Mouse (Mus musculus): ENCODE measurements around the gene Lpp. TPM values are rescaled to one million over a fixed set of nuclear protein-coding genes. Genes with fewer than 3 reads are reported as not detected.

Lpp gene
- 42.6 and 49.5 TPM in 2 replicates for polyA plus RNA-seq (2015; fragmentation: Nextera tagmentation; extraction: Ambion mirVana)

- peak within 1 kb of the TSS; percentile 97 for H3K9ac ChIP-seq
- H3K9me3 ChIP-seq (replicated peaks) = no peaks in the 10 kb centered on the region
- H3K4me1 ChIP-seq (replicated peaks) = peaks cover 45% of the 10 kb centered on the region
- peak within 1 kb of the TSS; percentile 99 for H3K27ac ChIP-seq
- 2% methylated on average over 42 of the region's 42 CpGs for WGBS
- peak; percentile 88 for ATAC-seq (replicated peaks; ENCODE audit: insufficient number of reproducible peaks, insufficient read depth, low FRiP score, low read depth)
- H3K36me3 ChIP-seq = no peaks in the 10 kb centered on the region
- peak within 1 kb of the TSS; percentile 81 for H3K4me2 ChIP-seq
- no peaks in the 10 kb centered on the region for H3K27me3 ChIP-seq
- H3K4me3 ChIP-seq = peak within 1 kb of the TSS; percentile 96
Observed at GRCm38 (mm10) chr16:24392651-24393555, at the start of gene Lpp. Lpp (plus strand) TSS chr16:24393507.

GRCm38 (mm10) chr16:24347582-24348411, 45.5 kb upstream of the Lpp start:
- Histone ChIP-seq H3K4me1 (replicated peaks) (peaks cover 18% of the 10 kb centered on the region), H3K9me3 (replicated peaks) (no peaks in the 10 kb centered on the region), H3K9ac (peak overlapping the region; percentile 19; the same call in 1 of the 2 replicates), H3K27ac (peak overlapping the region; percentile 80), H3K4me3 (peak overlapping the region; percentile 24), H3K4me2 (peak overlapping the region; percentile 56), H3K36me3 (no peaks in the 10 kb centered on the region), H3K27me3 (no peaks in the 10 kb centered on the region)
- 36% methylated on average over 21 of the region's 21 CpGs for WGBS
- ATAC-seq (replicated peaks; ENCODE audit: insufficient number of reproducible peaks, insufficient read depth, low FRiP score, low read depth) = peak; percentile 70

GRCm38 (mm10) chr16:24350306-24350705, 43.0 kb upstream of the Lpp start:
- Histone ChIP-seq H3K36me3 (no peaks in the 10 kb centered on the region), H3K27me3 (no peaks in the 10 kb centered on the region), H3K27ac (no peak overlapping the region), H3K9me3 (replicated peaks) (no peaks in the 10 kb centered on the region), H3K9ac (no peak overlapping the region), H3K4me3 (no peak overlapping the region), H3K4me2 (no peak overlapping the region), H3K4me1 (replicated peaks) (peaks cover 25% of the 10 kb centered on the region)
- WGBS = 67% methylated on average over 6 of the region's 6 CpGs
- ATAC-seq (replicated peaks; ENCODE audit: insufficient number of reproducible peaks, insufficient read depth, low FRiP score, low read depth) = no peak

- no peak for ATAC-seq (replicated peaks; ENCODE audit: insufficient number of reproducible peaks, insufficient read depth, low FRiP score, low read depth)
- no peaks in the 10 kb centered on the region for H3K36me3 ChIP-seq
- H3K4me2 ChIP-seq = no peak overlapping the region
- no peak overlapping the region for H3K9ac ChIP-seq
- no peak overlapping the region for H3K27ac ChIP-seq
- no peak overlapping the region for H3K4me3 ChIP-seq
- H3K27me3 ChIP-seq = no peaks in the 10 kb centered on the region
- WGBS = 76% methylated on average over 6 of the region's 6 CpGs
- H3K9me3 ChIP-seq (replicated peaks) = no peaks in the 10 kb centered on the region
- peaks cover 25% of the 10 kb centered on the region for H3K4me1 ChIP-seq (replicated peaks)
Observed at GRCm38 (mm10) chr16:24350751-24351150, 42.6 kb upstream of the Lpp start.

- H3K27ac ChIP-seq = no peak overlapping the region
- H3K9ac ChIP-seq = no peak overlapping the region
- no peak overlapping the region for H3K4me3 ChIP-seq
- 100% methylated on average over 1 of the region's 1 CpGs for WGBS
- H3K9me3 ChIP-seq (replicated peaks) = no peaks in the 10 kb centered on the region
- ATAC-seq (replicated peaks; ENCODE audit: insufficient number of reproducible peaks, insufficient read depth, low FRiP score, low read depth) = no peak
- no peak overlapping the region for H3K4me2 ChIP-seq
- no peaks in the 10 kb centered on the region for H3K36me3 ChIP-seq
- H3K4me1 ChIP-seq (replicated peaks) = peaks cover 25% of the 10 kb centered on the region
- H3K27me3 ChIP-seq = no peaks in the 10 kb centered on the region
Observed at GRCm38 (mm10) chr16:24351811-24352210, 41.5 kb upstream of the Lpp start.

GRCm38 (mm10) chr16:24353816-24354215, 39.5 kb upstream of the Lpp start:
- Histone ChIP-seq H3K9me3 (replicated peaks) (no peaks in the 10 kb centered on the region), H3K27me3 (no peaks in the 10 kb centered on the region), H3K36me3 (no peaks in the 10 kb centered on the region), H3K27ac (no peak overlapping the region), H3K9ac (no peak overlapping the region), H3K4me3 (no peak overlapping the region), H3K4me2 (no peak overlapping the region), H3K4me1 (replicated peaks) (peaks cover 9% of the 10 kb centered on the region)
- 18% methylated on average over 3 of the region's 3 CpGs for WGBS
- no peak for ATAC-seq (replicated peaks; ENCODE audit: insufficient number of reproducible peaks, insufficient read depth, low FRiP score, low read depth)

GRCm38 (mm10) chr16:24361667-24362066, 31.6 kb upstream of the Lpp start:
- WGBS = 97% methylated on average over 1 of the region's 1 CpGs
- Histone ChIP-seq H3K27ac (no peak overlapping the region), H3K4me1 (replicated peaks) (no peaks in the 10 kb centered on the region), H3K27me3 (no peaks in the 10 kb centered on the region), H3K36me3 (no peaks in the 10 kb centered on the region), H3K9ac (no peak overlapping the region), H3K4me2 (no peak overlapping the region), H3K4me3 (no peak overlapping the region), H3K9me3 (replicated peaks) (no peaks in the 10 kb centered on the region)
- ATAC-seq (replicated peaks; ENCODE audit: insufficient number of reproducible peaks, insufficient read depth, low FRiP score, low read depth) = no peak

- H3K27me3 ChIP-seq = no peaks in the 10 kb centered on the region
- H3K9me3 ChIP-seq (replicated peaks) = no peaks in the 10 kb centered on the region
- H3K36me3 ChIP-seq = no peaks in the 10 kb centered on the region
- H3K27ac ChIP-seq = no peak overlapping the region
- H3K4me2 ChIP-seq = no peak overlapping the region
- 53% methylated on average over 7 of the region's 7 CpGs for WGBS
- no peak overlapping the region for H3K9ac ChIP-seq
- ATAC-seq (replicated peaks; ENCODE audit: insufficient number of reproducible peaks, insufficient read depth, low FRiP score, low read depth) = no peak
- no peak overlapping the region for H3K4me3 ChIP-seq
- H3K4me1 ChIP-seq (replicated peaks) = peaks cover 8% of the 10 kb centered on the region; the same call in 1 of the 2 replicates
Observed at GRCm38 (mm10) chr16:24364030-24364687, 29.1 kb upstream of the Lpp start.

GRCm38 (mm10) chr16:24365900-24366299, 27.4 kb upstream of the Lpp start:
- Histone ChIP-seq H3K27me3 (no peaks in the 10 kb centered on the region), H3K9ac (no peak overlapping the region), H3K36me3 (no peaks in the 10 kb centered on the region), H3K4me2 (no peak overlapping the region), H3K27ac (no peak overlapping the region), H3K4me1 (replicated peaks) (peaks cover 8% of the 10 kb centered on the region; the same call in 1 of the 2 replicates), H3K4me3 (no peak overlapping the region), H3K9me3 (replicated peaks) (no peaks in the 10 kb centered on the region)
- WGBS = 86% methylated on average over 4 of the region's 4 CpGs
- ATAC-seq (replicated peaks; ENCODE audit: insufficient number of reproducible peaks, insufficient read depth, low FRiP score, low read depth) = no peak

- no peak overlapping the region for H3K27ac ChIP-seq
- no peaks in the 10 kb centered on the region for H3K9me3 ChIP-seq (replicated peaks)
- 0 out of 2 replicates have a peak overlapping the region, but pooled peaks have one; percentile 5 for H3K4me2 ChIP-seq
- no peak overlapping the region for H3K9ac ChIP-seq
- WGBS = 27% methylated on average over 6 of the region's 6 CpGs
- peak; percentile 43; the same call in 1 of the 2 replicates for ATAC-seq (replicated peaks; ENCODE audit: insufficient number of reproducible peaks, insufficient read depth, low FRiP score, low read depth)
- H3K27me3 ChIP-seq = no peaks in the 10 kb centered on the region
- H3K4me3 ChIP-seq = no peak overlapping the region
- no peaks in the 10 kb centered on the region for H3K36me3 ChIP-seq
- H3K4me1 ChIP-seq (replicated peaks) = peaks cover 8% of the 10 kb centered on the region; the same call in 1 of the 2 replicates
Observed at GRCm38 (mm10) chr16:24367071-24367470, 26.2 kb upstream of the Lpp start.

- Histone ChIP-seq H3K4me1 (replicated peaks) (peaks cover 8% of the 10 kb centered on the region; the same call in 1 of the 2 replicates), H3K27ac (no peak overlapping the region)
- 36% methylated on average over 7 of the region's 7 CpGs for WGBS
Observed at GRCm38 (mm10) chr16:24367506-24367905, 25.8 kb upstream of the Lpp start.

More at GRCm38 (mm10) chr16:24367506-24367905, 25.8 kb upstream of the Lpp start:
- no peak overlapping the region for H3K9ac ChIP-seq
- no peaks in the 10 kb centered on the region for H3K27me3 ChIP-seq
- no peak for ATAC-seq (replicated peaks; ENCODE audit: insufficient number of reproducible peaks, insufficient read depth, low FRiP score, low read depth)
- 0 out of 2 replicates have a peak overlapping the region, but pooled peaks have one; percentile 5 for H3K4me2 ChIP-seq
- H3K9me3 ChIP-seq (replicated peaks) = no peaks in the 10 kb centered on the region
- H3K36me3 ChIP-seq = no peaks in the 10 kb centered on the region
- no peak overlapping the region for H3K4me3 ChIP-seq

Data from heart, embryonic 15.5 days (tissue).